Mouse (Mus musculus) left cerebral cortex, postnatal 4 days (tissue): Measurements from ENCODE around the gene Stmn1. TPM values are rescaled to one million over a fixed set of nuclear protein-coding genes. Genes with fewer than 3 reads are reported as not detected.
"Not testable (repeated sequence)": the region's sequence is repeated elsewhere in the genome, so short reads cannot be mapped to it uniquely, and the experiment has no call there.

Source experiments
- DNase-seq: peaks from one replicate; pipeline ENCODE4 v3.0.0-alpha.2; 2022
- intact Hi-C: fragments of 180-260 bp; cut with DNase I; formaldehyde crosslinking; loops from one replicate; pipeline ENCODE4 v1.15.1; 2025
- total RNA-seq, 2 experiments: library from RNA; stranded (reverse); gene quantifications; 2 replicates each; pipeline ENCODE4 v1.2.3; 2021

The Stmn1 gene
- total RNA-seq, 2 experiments from 2014 or later = 3,425 to 3,590 TPM

- intact Hi-C loops = no loop called here
- DNase-seq = no peak
Observed at GRCm38 (mm10) chr4:134483078-134483688, 15.1 kb downstream of the Stmn1 start.

GRCm38 (mm10) chr4:134483696-134484095 lies 15.6 kb downstream of the Stmn1 start:
- DNase-seq = no peak
- intact Hi-C loops = no loop called here

GRCm38 (mm10) chr4:134484231-134484630 lies 16.1 kb downstream of the Stmn1 start:
- no peak for DNase-seq
- intact Hi-C loops = no loop called here

- intact Hi-C loops = no loop called here
Observed at GRCm38 (mm10) chr4:134485151-134485900, 17.2 kb downstream of the Stmn1 start.

GRCm38 (mm10) chr4:134488211-134488610 lies 20.1 kb downstream of the Stmn1 start:
- no peak for DNase-seq
- intact Hi-C loops = no loop called here

More at GRCm38 (mm10) chr4:134485151-134485900, 17.2 kb downstream of the Stmn1 start:
- DNase-seq = no peak

GRCm38 (mm10) chr4:134489986-134490665 lies 22.0 kb downstream of the Stmn1 start:
- no peak for DNase-seq
- intact Hi-C loops = no loop called here

GRCm38 (mm10) chr4:134491716-134492115 lies 23.6 kb downstream of the Stmn1 start:
- DNase-seq = no peak
- intact Hi-C loops = no loop called here

- DNase-seq, intact Hi-C loops: not testable (repeated sequence)
Observed at GRCm38 (mm10) chr4:134494161-134494560, 26.0 kb downstream of the Stmn1 start.

GRCm38 (mm10) chr4:134494780-134495545 lies 26.8 kb downstream of the Stmn1 start:
- intact Hi-C loops = no loop called here
- no peak for DNase-seq

GRCm38 (mm10) chr4:134495546-134495923 lies 27.4 kb downstream of the Stmn1 start:
- intact Hi-C loops = no loop called here
- no peak for DNase-seq

GRCm38 (mm10) chr4:134496595-134497210 lies 28.6 kb downstream of the Stmn1 start, which contains the start of gene Paqr7:
TSS of gene Paqr7 (plus strand) at chr4:134496697.
- intact Hi-C loops = no loop called here
- DNase-seq = peak; percentile 47

GRCm38 (mm10) chr4:134497223-134497622 lies 29.1 kb downstream of the Stmn1 start:
- intact Hi-C loops = no loop called here
- DNase-seq = no peak

GRCm38 (mm10) chr4:134497986-134498731 lies 30.0 kb downstream of the Stmn1 start:
- DNase-seq = no peak
- intact Hi-C loops = no loop called here

GRCm38 (mm10) chr4:134498983-134499382 lies 30.9 kb downstream of the Stmn1 start:
- intact Hi-C loops = not testable (repeated sequence)

GRCm38 (mm10) chr4:134501095-134501494 lies 33.0 kb downstream of the Stmn1 start:
- DNase-seq = no peak
- intact Hi-C loops = no loop called here

More at GRCm38 (mm10) chr4:134498983-134499382, 30.9 kb downstream of the Stmn1 start:
- not testable (repeated sequence) for DNase-seq

GRCm38 (mm10) chr4:134503686-134504357 lies 35.7 kb downstream of the Stmn1 start:
- DNase-seq = no peak
- intact Hi-C loops = no loop called here

- intact Hi-C loops = no loop called here
- DNase-seq = no peak
Observed at GRCm38 (mm10) chr4:134505303-134505789, 37.2 kb downstream of the Stmn1 start.

GRCm38 (mm10) chr4:134505966-134506594 lies 38.0 kb downstream of the Stmn1 start:
- DNase-seq = no peak

More at GRCm38 (mm10) chr4:134505966-134506594, 38.0 kb downstream of the Stmn1 start:
- intact Hi-C loops = no loop called here
